20 mouse cellular contexts compared by ENCODE assay signal in the genomic region with DNA sequence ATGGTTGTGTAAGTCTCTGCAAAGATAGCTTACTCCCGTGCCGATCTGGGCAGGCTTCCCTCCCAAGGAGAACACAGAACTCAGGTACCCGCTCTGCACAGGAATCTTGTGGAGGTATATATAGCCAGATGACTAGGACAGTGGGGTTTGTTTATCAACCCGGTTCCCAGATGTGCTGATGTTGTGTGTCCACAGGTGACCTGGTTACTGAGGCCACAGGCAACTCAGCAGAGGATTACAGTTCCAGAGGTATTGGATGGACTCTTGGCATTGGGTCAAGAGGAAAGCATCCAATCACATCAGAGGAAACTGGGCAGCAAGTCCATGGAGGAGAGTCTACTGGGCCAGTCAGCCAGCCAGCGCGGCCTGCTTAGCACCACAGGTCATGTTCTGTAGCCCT. TPM values are rescaled to one million over a fixed set of nuclear protein-coding genes. Genes with fewer than 3 reads are reported as not detected.
DNase-seq lines count a peak whose midpoint lies in the region; TF ChIP-seq lines count a peak whose summit lies in the region.
"Had no signal": no experiment of that assay in that cellular context is flagged by ENCODE, and none has a peak within 500 bp of the region (broad histone marks: within the 10 kb centered on the region; RNA-seq: fewer than 3 reads in every experiment).

No protein-coding gene starts in this region.

- no peaks in the 10 kb centered on the region for H3K36me3 ChIP-seq in heart, embryonic 10.5 days
- no peaks in the 10 kb centered on the region for H3K36me3 ChIP-seq in macrophage (ENCODE audit: inconsistent target)
- H3K36me3 ChIP-seq in limb, embryonic 10.5 days, result no peaks in the 10 kb centered on the region
- H3K36me3 ChIP-seq: hindbrain, embryonic 13.5 days; limb, embryonic 12.5 days; midbrain, embryonic 10.5 days had no signal

- no peak for TF ChIP-seq POLR2A in bone marrow macrophage, adult 2 months (IDR thresholded peaks at IDR 0.05; ENCODE audit: borderline replicate concordance, low read depth, low read length)

- peaks cover 51% of the 10 kb centered on the region for H3K4me1 ChIP-seq in heart, embryonic 10.5 days
- peaks cover 16% of the 10 kb centered on the region for H3K4me1 ChIP-seq in bone marrow macrophage, adult 2 months (ENCODE audit: control insufficient read depth, insufficient read depth, low read length)
- H3K4me1 ChIP-seq in limb, embryonic 10.5 days, result peaks cover 34% of the 10 kb centered on the region

- no peaks in the 10 kb centered on the region for H3K79me2 ChIP-seq in macrophage (ENCODE audit: inconsistent target)

- WGBS in heart, embryonic 10.5 days, result 84% methylated on average over 6 of the region's 6 CpGs
- WGBS in macrophage (ENCODE audit: missing documents), result 93% methylated on average over 6 of the region's 6 CpGs
- WGBS in limb, embryonic 10.5 days, result 85% methylated on average over 6 of the region's 6 CpGs

- DNase-seq in heart, embryonic 10.5 days (ENCODE audit: low spot score), result no peak
- DNase-seq in heart, adult 18-20 months, result no peak
- peak; percentile 63 for DNase-seq in gastrocnemius, postnatal 14 days
- no peak for DNase-seq in limb, embryonic 10.5 days (ENCODE audit: low spot score)
- DNase-seq in adrenal gland, adult (ENCODE audit: inconsistent age in 2 of 2, low spot score in 1 of 2), result no peak
- DNase-seq: cerebellum, adult 2 months; cerebellum, postnatal 36 days; heart, postnatal 10 days; kidney, adult 9 months; lung, embryonic 14.5 days; lung, postnatal 36 days; right cerebral cortex, postnatal 4 days; thymus, postnatal 25 days had no signal

- H3K27me3 ChIP-seq in heart, embryonic 10.5 days (ENCODE audit: insufficient read depth, poor library complexity, severe bottlenecking), result no peaks in the 10 kb centered on the region
- no peaks in the 10 kb centered on the region for H3K27me3 ChIP-seq in limb, embryonic 10.5 days (ENCODE audit: low read depth, poor library complexity, severe bottlenecking)
- H3K27me3 ChIP-seq: CH12.LX; hindbrain, embryonic 13.5 days; limb, embryonic 12.5 days had no signal

- TF ChIP-seq CTCF in bone marrow macrophage, adult 2 months (IDR thresholded peaks at IDR 0.05; ENCODE audit: low read depth, low read length), result no peak

- no peaks in the 10 kb centered on the region for H3K9me3 ChIP-seq in heart, embryonic 10.5 days
- no peaks in the 10 kb centered on the region for H3K9me3 ChIP-seq in limb, embryonic 10.5 days (replicated peaks)
- H3K9me3 ChIP-seq: hindbrain, embryonic 13.5 days; limb, embryonic 12.5 days; midbrain, embryonic 10.5 days had no signal

- peak overlapping the region; percentile 70 for H3K27ac ChIP-seq in heart, embryonic 10.5 days
- H3K27ac ChIP-seq in bone marrow macrophage, adult 2 months (ENCODE audit: insufficient read depth, low read depth, low read length), result peak overlapping the region; percentile 30
- peak overlapping the region; percentile 77 for H3K27ac ChIP-seq in macrophage
- no peak overlapping the region for H3K27ac ChIP-seq in limb, embryonic 10.5 days
- H3K27ac ChIP-seq: hindbrain, embryonic 13.5 days; left cerebral cortex, adult 2 months; limb, embryonic 12.5 days; midbrain, embryonic 10.5 days had no signal

- intact Hi-C loops in gastrocnemius, postnatal 14 days (cut with DNase I; ENCODE audit: low total_unique reads), result loop anchor here (5.0 to 10.0 kb wide), 2 partner anchors 224 to 476 kb away; no protein-coding TSS in a partner anchor

- H3K4me3 ChIP-seq in heart, embryonic 10.5 days, result no peak overlapping the region
- no peak overlapping the region for H3K4me3 ChIP-seq in bone marrow macrophage, adult 2 months (ENCODE audit: insufficient read depth, low read length)
- no peak overlapping the region for H3K4me3 ChIP-seq in macrophage (ENCODE audit: inconsistent target)
- H3K4me3 ChIP-seq in limb, embryonic 10.5 days, result no peak overlapping the region
- H3K4me3 ChIP-seq: hindbrain, embryonic 13.5 days; left cerebral cortex, adult 2 months; limb, embryonic 12.5 days; midbrain, embryonic 10.5 days had no signal

RNA-seq across cellular contexts. Expression of gene Fignl1, which starts 10.0 kb away (rescaled TPM):
- 94.9 and 96.4 TPM in 2 replicates for polyA plus RNA-seq in heart, embryonic 10.5 days (2016; fragmentation: Nextera tagmentation; extraction: Ambion mirVana)
- under 1 TPM; 0.44 to 0.62 TPM for total RNA-seq in heart, adult 18-20 months (2021)
- polyA plus RNA-seq in bone marrow macrophage, adult 2 months (2012; ENCODE audit: insufficient read depth, insufficient read length, missing spikeins), result 10.6 and 11.3 TPM in 2 replicates
- 1 to 10 TPM; 1.5 to 2.9 TPM for total RNA-seq in gastrocnemius, postnatal 14 days (2021)
- total RNA-seq in macrophage (2018; cell fraction: chromatin; rRNA removed), result 1 to 10 TPM in 23 of 26 experiments, under 1 TPM in 3; 0.57 to 8.2 (median 2.2) TPM
- total RNA-seq in macrophage (2018; cell fraction: cytosol; rRNA removed), result 1 to 10 TPM; 1.6 to 4.5 (median 2.6) TPM
- 10 to 100 TPM in 2 of 26 experiments, 1 to 10 TPM in 24; 1.3 to 20.6 (median 2.5) TPM for total RNA-seq in macrophage (2018; cell fraction: nucleus; rRNA removed)
- polyA plus RNA-seq in macrophage (2018), result 1.3 to 21.2 TPM (median 4.0 TPM) in 3 replicates
- polyA plus RNA-seq in limb, embryonic 10.5 days (2016; fragmentation: Nextera tagmentation; extraction: Ambion mirVana), result 101 and 110 TPM in 2 replicates
